Mouse (Mus musculus) layer of hippocampus, adult 8-10 months (tissue): Measurements from ENCODE around the gene Pole2. TPM values are rescaled to one million over a fixed set of nuclear protein-coding genes. Genes with fewer than 3 reads are reported as not detected.
"Not testable (repeated sequence)": the region's sequence is repeated elsewhere in the genome, so short reads cannot be mapped to it uniquely, and the experiment has no call there.

Experiments
- DNase-seq, 2 experiments: peaks; one replicate each; pipeline ENCODE4 v3.0.0; 2022; ENCODE audit warnings: low spot score in 2 of 2
- total RNA-seq, 4 experiments: library from RNA; stranded (reverse); gene quantifications; 2 replicates each; pipeline ENCODE4 v1.2.4; 2022

The Pole2 gene
- total RNA-seq, 4 experiments from 2014 or later, result 0.71 to 1.0 (median 0.80) TPM

DNA sequence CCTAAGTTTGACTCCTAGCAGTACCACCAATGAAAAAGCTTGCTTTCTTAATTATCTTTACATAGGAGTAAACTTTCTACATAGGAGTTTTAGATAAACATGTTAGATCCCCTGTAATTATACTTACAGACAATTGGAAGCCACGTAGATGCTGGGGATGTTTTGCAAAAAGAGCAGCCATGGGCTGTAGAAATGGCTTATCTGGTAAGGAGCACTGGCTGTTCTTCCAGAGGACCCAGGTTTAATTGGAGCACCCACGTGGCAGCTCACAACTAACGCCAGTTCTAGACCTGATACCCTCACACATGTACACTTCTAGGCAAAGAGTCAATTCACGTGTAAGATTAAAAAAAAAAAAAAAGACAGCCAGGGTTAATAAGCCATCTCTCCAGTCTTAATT lies 46.2 kb downstream of the Pole2 start:
- DNase-seq, result no peak

DNA sequence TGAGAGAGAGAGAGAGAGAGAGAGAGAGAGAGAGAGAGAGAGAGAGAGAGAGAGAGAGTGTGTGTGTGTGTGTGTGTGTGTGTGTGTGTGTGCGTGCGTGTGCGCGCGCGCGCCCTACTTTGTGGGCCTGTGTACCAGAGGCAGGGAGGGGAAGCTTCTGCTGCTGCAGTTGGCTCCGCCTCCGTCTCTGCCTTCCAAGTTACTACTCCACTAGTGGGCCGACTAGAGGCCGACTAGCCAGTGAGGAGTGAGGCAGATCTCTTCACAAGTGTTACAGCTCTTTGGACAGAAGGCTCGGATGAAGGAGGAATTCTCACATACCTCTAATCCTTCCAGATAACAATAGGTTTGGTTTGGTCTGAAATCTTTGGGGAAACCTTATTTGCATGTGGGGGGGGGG lies 48.6 kb downstream of the Pole2 start:
- DNase-seq, result no peak

DNA sequence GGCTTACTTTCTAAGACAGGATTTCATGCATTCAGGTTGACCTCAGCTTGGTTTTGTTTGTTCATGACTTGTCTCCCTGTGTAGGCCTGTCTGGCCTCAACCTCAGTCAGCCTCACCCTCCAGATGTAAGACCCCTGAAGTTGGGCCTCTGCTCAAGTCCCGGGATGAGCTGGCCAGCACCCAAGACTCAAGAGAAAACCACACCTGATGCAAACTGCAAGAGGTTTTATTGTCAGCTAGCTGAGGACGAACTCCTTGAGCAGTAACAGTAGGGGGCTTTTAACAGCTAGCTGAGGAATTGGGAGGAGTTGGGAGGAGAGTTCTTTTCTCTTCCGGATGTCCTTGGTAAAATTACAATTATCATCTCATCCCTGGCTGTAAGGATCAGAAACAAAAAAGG lies 50.5 kb downstream of the Pole2 start:
- DNase-seq, result no peak

DNA sequence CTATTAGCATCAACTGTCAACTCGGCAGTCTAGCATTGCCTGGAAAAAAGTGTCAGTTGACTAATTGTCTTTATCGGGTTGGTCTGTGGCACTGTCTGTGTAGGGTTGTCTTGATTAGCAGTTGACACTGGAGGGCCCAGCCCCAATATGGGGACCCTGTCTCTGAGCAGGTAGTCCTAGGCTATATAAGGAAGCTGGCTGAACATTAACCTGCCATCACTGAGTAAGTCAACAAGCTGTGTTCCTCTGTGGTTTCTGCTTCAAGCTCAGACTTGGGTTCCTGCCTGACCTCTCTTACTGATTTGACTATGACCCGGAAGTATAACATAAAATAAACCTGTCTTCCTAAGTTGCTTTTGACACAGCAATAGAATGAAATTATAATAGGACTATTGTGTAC lies 52.0 kb downstream of the Pole2 start:
- DNase-seq, result no peak

DNA sequence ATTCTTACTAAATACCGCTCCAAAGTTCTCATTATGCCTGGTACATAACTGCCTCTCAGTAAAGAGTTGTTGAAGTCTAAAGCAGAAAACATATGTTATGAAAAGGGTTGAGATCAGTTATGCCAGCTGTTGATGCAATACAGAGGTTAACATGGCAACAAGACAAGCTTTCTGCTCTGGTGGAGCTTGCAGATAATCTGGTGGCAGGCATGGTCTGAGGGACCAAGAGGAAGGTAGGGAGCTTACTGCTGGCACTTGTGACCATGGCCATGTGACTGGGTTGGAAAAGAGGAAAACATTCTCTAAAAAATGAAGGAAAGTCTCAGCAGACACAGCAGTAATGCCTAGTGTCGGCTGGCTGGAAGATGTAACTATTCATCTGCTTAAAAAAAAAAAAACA lies 56.7 kb downstream of the Pole2 start:
- DNase-seq, result no peak

DNA sequence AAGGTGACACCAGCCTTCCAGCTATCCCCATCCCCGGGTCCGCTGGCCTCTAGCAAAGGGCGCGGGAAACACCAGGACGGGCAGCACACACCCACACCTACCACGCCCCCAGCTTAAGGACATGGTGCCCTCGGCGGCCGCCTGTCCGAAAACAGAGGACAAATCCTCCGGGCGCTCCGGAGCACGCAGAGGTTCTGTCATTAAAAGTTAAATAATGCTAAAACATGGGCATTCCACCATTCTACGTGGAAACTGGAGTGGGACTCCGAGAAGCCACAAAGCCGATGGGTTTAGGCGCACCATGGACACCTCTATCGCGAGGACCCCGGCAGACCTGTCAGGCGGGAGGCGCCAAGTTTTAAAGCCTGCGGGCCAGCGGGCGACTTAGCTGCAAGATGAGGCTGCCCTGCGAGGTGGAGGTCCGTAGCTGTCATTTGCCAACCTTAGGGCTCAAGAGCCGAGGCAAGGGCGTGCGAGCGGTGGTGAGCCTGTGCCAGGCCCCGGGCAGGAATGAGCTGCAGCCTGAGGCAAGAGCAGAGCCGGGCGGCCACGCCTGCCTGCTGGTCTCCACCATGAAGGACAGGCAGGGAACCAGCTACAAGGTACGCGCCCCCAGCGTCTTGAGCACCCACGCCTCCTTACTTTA lies 59.4 kb downstream of the Pole2 start, which contains the start of gene Lrr1:
Gene Lrr1, plus strand, starts transcription at position 354 of the 646 bp plus-strand sequence.
- peak; percentile 72 to 90 for DNase-seq

DNA sequence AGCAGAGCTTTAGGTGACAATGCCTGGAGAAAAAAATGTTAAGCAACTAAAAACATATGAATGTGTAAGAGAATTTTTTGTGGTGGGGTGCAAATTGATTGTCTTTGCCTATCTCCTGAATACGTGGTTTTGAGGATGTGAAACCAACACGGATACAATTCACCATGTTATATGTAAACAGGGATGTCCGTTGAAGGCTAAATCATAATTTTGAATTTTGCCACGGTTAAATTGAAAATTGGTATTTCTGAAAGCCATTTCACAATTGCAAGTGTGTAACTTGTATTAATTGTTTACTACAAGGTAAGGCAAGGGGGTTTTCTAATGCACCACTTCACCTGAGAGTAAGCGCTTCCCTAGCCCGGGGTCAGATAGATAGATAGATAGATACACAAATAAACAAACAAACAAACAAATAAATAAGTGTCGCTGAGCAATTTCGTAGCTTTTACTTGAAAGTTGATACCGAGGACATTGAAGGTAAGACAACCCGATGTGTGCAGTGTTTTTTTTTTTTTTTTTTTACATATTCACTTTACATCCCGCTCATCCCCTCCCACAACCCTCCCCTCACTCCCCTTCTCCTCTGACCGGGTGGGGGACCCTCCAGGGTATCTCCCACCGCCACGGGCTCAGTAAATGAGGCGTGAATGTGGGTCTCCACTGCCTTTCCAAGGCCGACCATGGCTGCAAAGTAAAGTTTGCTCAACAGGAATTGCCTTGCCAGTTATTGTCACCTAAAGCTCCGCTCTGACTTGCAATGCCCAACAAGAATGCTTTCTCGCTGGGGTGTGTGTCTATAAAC lies 60.1 kb downstream of the Pole2 start:
- no peak for DNase-seq

DNA sequence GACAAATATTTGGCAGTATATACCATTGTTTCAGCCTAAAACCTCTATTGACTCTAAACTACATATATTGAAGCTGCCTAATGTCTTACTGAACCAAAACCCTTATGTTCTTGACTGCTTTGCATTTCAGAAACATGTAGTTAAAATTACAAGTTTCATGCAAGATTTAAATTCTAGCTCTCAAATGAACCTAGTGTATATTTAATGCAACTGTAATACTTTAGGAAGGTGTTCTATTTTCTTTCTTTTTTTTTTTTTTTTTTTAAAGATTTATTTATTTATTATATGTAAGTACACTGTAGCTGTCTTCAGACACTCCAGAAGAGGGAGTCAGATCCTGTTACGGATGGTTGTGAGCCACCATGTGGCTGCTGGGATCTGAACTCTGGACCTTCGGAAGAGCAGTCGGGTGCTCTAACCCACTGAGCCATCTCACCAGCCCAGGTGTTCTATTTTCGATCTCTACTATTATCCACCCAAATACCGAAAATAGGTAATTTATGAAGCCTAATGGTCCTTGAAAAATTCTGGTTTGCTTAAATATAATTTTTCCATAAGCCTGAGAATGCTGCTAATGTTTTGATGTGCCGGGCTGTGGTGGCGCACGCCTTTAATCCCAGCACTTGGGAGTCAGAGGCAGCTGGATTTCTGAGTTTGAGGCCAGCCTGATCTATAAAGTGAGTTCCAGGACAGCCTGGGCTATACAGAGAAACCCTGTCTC lies 61.0 kb downstream of the Pole2 start:
- not testable (repeated sequence) for DNase-seq

DNA sequence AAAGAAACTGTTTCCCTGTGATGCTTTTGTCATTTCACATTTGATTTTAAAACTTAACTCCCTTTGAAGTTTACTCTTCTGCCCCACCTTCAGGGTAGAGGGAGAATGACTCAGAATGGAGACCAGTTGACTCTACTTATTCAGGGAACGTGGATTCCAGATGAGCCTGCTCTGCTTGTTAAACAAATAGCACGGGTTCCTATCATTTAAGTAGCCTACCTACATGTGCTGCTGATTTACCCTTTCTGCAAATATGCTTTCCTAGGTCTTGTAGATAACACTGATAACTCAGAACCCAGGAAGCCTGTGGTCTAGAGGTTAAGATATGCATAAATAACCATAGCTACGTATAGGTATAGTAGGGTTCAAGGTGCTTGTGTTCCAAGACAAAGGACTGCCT lies 63.1 kb downstream of the Pole2 start:
- DNase-seq, result no peak

DNA sequence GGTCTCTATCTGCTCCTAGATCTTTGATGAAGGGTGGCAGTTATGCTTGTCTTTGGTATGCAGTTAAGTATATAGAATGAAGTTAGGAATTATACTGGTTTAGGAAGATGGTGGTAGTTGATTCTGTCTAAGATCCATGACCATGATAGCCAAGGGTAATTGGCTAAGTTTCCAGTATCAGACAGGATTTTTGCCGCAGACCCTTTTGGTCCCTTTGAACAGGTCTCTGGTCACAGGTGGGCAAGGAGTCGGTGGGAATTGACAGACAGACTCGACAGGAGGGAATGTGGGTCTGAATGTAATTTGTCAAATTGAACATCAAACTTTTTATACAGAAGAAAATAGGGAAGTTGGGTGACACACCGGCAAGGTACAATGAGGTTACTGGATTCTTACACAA lies 64.4 kb downstream of the Pole2 start:
- not testable (repeated sequence) for DNase-seq

DNA sequence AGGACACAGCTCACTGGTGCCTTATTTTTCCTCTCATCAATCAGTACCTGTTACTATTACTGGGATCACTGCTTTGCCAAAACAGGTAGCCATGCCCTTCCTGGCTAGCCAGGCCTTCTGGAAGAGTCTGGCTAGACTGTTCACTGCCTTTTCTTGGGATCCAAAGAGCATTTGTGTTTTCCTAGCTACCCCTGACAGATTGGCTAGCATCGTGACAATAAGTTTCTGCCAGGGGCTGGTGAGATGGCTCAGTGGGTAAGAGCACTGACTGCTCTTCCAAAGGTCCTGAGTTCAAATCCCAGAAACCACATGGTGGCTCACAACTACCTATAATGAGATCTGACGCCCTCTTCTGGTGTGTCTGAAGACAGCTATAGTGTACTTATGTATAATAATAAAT lies 67.3 kb downstream of the Pole2 start:
- DNase-seq, result not testable (repeated sequence)

DNA sequence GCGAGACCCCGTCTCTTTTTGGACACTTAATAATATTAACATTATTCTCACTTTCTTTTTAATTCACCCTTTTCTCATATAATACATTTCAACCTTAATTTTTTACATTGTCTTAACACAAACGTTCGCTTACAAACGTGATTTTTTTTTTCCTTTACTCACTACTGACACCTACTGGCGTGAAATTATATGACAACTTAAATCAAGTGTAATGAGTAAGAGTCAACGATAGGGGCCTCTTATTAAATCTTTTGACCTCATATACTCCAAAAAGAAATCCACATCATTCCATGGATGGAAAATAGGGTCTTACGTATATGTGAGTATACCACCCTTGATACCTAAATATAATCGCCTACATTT lies 68.4 kb downstream of the Pole2 start:
- DNase-seq, result no peak

DNA sequence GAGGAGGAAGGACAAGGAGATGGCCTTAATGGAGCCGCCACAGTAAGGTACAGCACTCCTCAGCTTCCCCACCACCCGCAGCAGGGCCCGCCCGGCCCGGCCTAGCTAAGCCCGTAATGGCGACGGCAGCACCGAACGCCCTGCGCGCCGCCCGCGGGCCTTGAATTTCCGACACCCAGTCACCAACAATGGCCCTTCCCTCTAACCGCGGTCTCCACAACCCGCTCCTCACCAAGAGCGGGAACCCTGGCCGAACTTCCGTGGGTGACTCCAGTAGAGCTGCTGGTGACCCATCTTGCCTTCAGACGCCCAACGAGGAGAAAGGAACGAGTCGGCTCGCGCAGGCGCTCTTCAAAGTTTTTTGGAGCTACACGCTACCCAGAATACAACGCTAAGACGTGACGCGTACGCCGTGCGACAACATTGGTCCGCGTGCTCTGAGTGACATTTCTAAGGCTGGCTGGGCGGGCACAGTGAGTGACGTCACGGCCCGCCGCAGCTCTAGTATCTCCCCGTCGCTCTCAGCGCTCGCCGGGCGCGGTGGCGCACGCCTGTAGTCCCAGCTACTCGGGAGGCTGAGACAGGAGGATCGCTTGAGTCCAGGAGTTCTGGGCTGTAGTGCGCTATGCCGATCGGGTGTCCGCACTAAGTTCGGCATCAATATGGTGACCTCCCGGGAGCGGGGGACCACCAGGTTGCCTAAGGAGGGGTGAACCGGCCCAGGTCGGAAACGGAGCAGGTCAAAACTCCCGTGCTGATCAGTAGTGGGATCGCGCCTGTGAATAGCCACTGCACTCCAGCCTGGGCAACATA lies 69.0 kb downstream of the Pole2 start, which contains the start of gene Rps29:
Gene Rps29, minus strand, starts transcription at position 422 of the 813 bp plus-strand sequence.
- DNase-seq, result peak; percentile 98 to 99

DNA sequence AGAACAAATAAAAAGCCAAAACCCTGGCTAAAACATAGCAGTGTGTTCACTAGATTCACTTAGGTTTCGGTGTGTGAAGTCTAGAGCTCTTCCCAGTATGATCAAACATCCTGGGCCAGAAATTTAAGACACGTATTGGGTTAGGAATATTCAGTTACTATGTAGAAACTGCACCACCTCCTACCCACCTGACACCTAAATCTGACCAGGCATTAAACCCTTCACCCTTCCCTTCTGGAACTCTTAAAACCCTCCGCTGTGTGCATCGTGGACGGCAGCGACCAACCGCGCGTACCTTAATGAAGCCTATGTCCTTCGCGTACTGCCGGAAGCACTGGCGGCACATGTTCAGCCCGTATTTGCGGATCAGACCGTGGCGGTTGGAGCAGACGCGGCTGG lies 69.6 kb downstream of the Pole2 start:
- no peak for DNase-seq

DNA sequence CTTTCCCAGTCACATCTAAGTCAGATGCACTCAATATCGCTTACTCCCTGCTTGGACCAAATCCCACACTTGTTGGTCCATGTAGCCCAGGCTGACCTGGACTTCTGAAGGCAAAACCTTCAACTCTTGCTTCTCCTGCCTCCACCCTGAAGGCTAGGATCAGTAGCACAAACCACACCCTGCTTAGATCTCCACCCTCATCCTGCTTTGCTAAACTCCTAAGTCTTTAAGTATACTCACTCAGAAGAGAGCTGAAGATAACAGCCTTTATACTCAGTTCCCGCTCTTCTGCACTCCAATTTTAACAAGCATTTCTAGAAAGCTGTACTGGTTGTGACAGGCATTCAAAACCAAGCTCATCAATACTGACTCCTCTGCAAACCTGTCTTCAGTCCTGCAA lies 70.9 kb downstream of the Pole2 start:
- no peak for DNase-seq

DNA sequence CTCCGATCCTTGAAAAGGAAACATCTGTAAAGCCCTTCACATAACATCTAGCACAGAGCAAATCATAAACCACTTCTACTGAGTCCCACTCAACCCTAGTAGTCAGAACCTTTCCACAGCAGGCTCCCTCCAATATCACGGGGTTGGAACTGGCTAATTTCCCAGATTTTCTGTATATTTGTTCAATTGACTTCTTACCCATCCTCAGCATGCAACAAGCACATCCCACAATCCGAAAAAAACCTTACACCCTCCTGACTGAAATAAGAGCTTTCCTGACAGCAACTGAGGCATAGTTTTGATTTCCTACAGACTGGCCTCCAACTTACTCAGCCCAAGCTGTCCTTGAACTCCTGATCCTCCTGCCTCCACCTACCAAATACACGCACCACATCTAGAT lies 71.6 kb downstream of the Pole2 start:
- no peak for DNase-seq

DNA sequence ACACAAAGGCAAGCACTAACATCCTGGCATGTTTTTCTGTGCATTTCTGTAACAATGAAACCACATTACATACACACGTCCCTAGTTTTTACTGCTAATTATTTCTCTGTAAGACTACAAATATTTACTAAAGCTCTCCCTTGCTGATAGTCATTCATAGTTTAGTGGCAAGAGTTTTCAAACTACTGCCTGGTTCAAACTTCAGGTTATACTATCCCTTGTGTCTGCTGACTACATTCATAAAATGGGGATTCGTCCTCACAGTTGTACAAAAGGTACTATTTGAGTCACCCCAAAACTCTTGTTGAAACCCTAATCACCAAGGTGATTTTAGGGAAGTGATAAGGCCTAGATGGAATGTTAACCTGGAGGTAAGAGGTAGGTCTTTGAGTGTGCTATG lies 72.1 kb downstream of the Pole2 start:
- no peak for DNase-seq
